Mouse (Mus musculus): Measurements from ENCODE around the gene Spopl. TPM values are rescaled to one million over a fixed set of nuclear protein-coding genes. Genes with fewer than 3 reads are reported as not detected.
"Not testable (repeated sequence)": the region's sequence is repeated elsewhere in the genome, so short reads cannot be mapped to it uniquely, and the experiment has no call there.

Spopl gene
- polyA plus RNA-seq, 1 experiment: 21.1 TPM

- TF ChIP-seq POLR2A (IDR thresholded peaks at IDR 0.05; ENCODE audit: borderline replicate concordance, low read depth, low read length): no peak
- no peak for TF ChIP-seq CTCF (IDR thresholded peaks at IDR 0.05; ENCODE audit: low read depth, low read length)
- Histone ChIP-seq H3K4me1 (ENCODE audit: control insufficient read depth, insufficient read depth, low read length) (no peaks in the 10 kb centered on the region), H3K4me3 (ENCODE audit: insufficient read depth, low read length) (no peak overlapping the region), H3K27ac (ENCODE audit: insufficient read depth, low read depth, low read length) (no peak overlapping the region)
These were observed 12.7 kb downstream of the Spopl start for GRCm38 (mm10) chr2:23559186-23559585.

- Histone ChIP-seq H3K4me3 (ENCODE audit: insufficient read depth, low read length) (no peak overlapping the region), H3K27ac (ENCODE audit: insufficient read depth, low read depth, low read length) (no peak overlapping the region), H3K4me1 (ENCODE audit: control insufficient read depth, insufficient read depth, low read length) (no peaks in the 10 kb centered on the region)
- TF ChIP-seq CTCF (IDR thresholded peaks at IDR 0.05; ENCODE audit: low read depth, low read length): no peak
- no peak for TF ChIP-seq POLR2A (IDR thresholded peaks at IDR 0.05; ENCODE audit: borderline replicate concordance, low read depth, low read length)
These were observed 20.7 kb downstream of the Spopl start for GRCm38 (mm10) chr2:23551235-23551634.

- no peak for TF ChIP-seq CTCF (IDR thresholded peaks at IDR 0.05; ENCODE audit: low read depth, low read length)
- H3K4me3 ChIP-seq (ENCODE audit: insufficient read depth, low read length): no peak overlapping the region
These were observed 24.7 kb downstream of the Spopl start for GRCm38 (mm10) chr2:23547220-23547619.

GRCm38 (mm10) chr2:23539967-23540366 lies 31.9 kb downstream of the Spopl start:
- no peaks in the 10 kb centered on the region for H3K4me1 ChIP-seq (ENCODE audit: control insufficient read depth, insufficient read depth, low read length)
- no peak for TF ChIP-seq CTCF (IDR thresholded peaks at IDR 0.05; ENCODE audit: low read depth, low read length)
- TF ChIP-seq POLR2A (IDR thresholded peaks at IDR 0.05; ENCODE audit: borderline replicate concordance, low read depth, low read length): no peak
- H3K27ac ChIP-seq (ENCODE audit: insufficient read depth, low read depth, low read length): no peak overlapping the region
- no peak overlapping the region for H3K4me3 ChIP-seq (ENCODE audit: insufficient read depth, low read length)

More at GRCm38 (mm10) chr2:23547220-23547619, 24.7 kb downstream of the Spopl start:
- Histone ChIP-seq H3K27ac (ENCODE audit: insufficient read depth, low read depth, low read length) (no peak overlapping the region), H3K4me1 (ENCODE audit: control insufficient read depth, insufficient read depth, low read length) (no peaks in the 10 kb centered on the region)

GRCm38 (mm10) chr2:23527717-23528116 lies 44.2 kb downstream of the Spopl start:
- H3K4me3 ChIP-seq (ENCODE audit: insufficient read depth, low read length); H3K27ac ChIP-seq (ENCODE audit: insufficient read depth, low read depth, low read length); H3K4me1 ChIP-seq (ENCODE audit: control insufficient read depth, insufficient read depth, low read length): not testable (repeated sequence)

- H3K27ac ChIP-seq (ENCODE audit: insufficient read depth, low read depth, low read length): no peak overlapping the region
- no peak overlapping the region for H3K4me3 ChIP-seq (ENCODE audit: insufficient read depth, low read length)
- TF ChIP-seq POLR2A (IDR thresholded peaks at IDR 0.05; ENCODE audit: borderline replicate concordance, low read depth, low read length) (no peak), CTCF (IDR thresholded peaks at IDR 0.05; ENCODE audit: low read depth, low read length) (no peak)
These were observed 66.8 kb downstream of the Spopl start for GRCm38 (mm10) chr2:23505141-23505540.

GRCm38 (mm10) chr2:23481715-23482114 lies 90.2 kb downstream of the Spopl start:
- Histone ChIP-seq H3K4me3 (ENCODE audit: insufficient read depth, low read length) (no peak overlapping the region), H3K27ac (ENCODE audit: insufficient read depth, low read depth, low read length) (no peak overlapping the region), H3K4me1 (ENCODE audit: control insufficient read depth, insufficient read depth, low read length) (no peaks in the 10 kb centered on the region)
- no peak for TF ChIP-seq POLR2A (IDR thresholded peaks at IDR 0.05; ENCODE audit: borderline replicate concordance, low read depth, low read length)
- no peak for TF ChIP-seq CTCF (IDR thresholded peaks at IDR 0.05; ENCODE audit: low read depth, low read length)

More at GRCm38 (mm10) chr2:23505141-23505540, 66.8 kb downstream of the Spopl start:
- H3K4me1 ChIP-seq (ENCODE audit: control insufficient read depth, insufficient read depth, low read length): no peaks in the 10 kb centered on the region

- no peak overlapping the region for H3K4me3 ChIP-seq (ENCODE audit: insufficient read depth, low read length)
- no peak overlapping the region for H3K27ac ChIP-seq (ENCODE audit: insufficient read depth, low read depth, low read length)
- TF ChIP-seq CTCF (IDR thresholded peaks at IDR 0.05; ENCODE audit: low read depth, low read length) (no peak), POLR2A (IDR thresholded peaks at IDR 0.05; ENCODE audit: borderline replicate concordance, low read depth, low read length) (no peak)
- no peaks in the 10 kb centered on the region for H3K4me1 ChIP-seq (ENCODE audit: control insufficient read depth, insufficient read depth, low read length)
These were observed 104.4 kb downstream of the Spopl start for GRCm38 (mm10) chr2:23467471-23467870.

GRCm38 (mm10) chr2:23457452-23457851 lies 114.5 kb downstream of the Spopl start:
- H3K27ac ChIP-seq (ENCODE audit: insufficient read depth, low read depth, low read length): no peak overlapping the region
- TF ChIP-seq CTCF (IDR thresholded peaks at IDR 0.05; ENCODE audit: low read depth, low read length) (no peak), POLR2A (IDR thresholded peaks at IDR 0.05; ENCODE audit: borderline replicate concordance, low read depth, low read length) (no peak)
- H3K4me3 ChIP-seq (ENCODE audit: insufficient read depth, low read length): no peak overlapping the region
- no peaks in the 10 kb centered on the region for H3K4me1 ChIP-seq (ENCODE audit: control insufficient read depth, insufficient read depth, low read length)

All from bone marrow macrophage, adult 2 months (primary cell).